ENCODE assay signal across 28 mouse cellular contexts in the genomic region with DNA sequence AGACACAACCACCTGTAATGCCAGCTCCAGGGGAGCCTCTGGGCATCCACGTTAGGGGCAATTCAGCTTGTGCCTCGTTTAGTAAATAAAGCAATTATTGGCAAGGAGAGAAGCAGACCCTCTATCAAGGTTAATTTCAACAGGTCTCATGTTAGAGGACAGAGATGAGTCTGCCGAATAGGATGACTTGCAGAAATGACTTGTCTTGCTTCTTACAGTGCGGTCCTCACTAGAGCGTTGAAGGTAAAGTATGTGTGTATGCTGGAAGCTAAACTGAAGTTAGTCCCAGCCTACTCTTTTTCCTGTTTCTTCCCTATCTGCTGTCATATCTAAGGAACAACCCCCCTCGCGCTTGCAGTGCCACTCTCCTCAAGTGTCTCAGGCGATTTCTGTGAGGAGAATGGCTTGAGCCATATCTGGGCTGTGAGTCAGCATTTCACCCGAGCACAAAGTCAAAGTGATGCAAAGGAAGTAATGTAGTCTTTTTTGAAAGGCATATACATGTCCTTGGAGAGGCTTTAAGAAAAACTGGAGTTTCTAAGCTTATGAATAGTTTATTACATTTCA. TPM values are rescaled to one million over a fixed set of nuclear protein-coding genes. Genes with fewer than 3 reads are reported as not detected.
DNase-seq lines count a peak whose midpoint lies in the region; ATAC-seq and TF ChIP-seq lines count a peak whose summit lies in the region.
"Had no signal": no experiment of that assay in that cellular context is flagged by ENCODE, and none has a peak within 500 bp of the region (broad histone marks: within the 10 kb centered on the region; RNA-seq: fewer than 3 reads in every experiment).

No protein-coding gene starts in this region.

- H3K27me3 ChIP-seq in liver, postnatal 0 days (ENCODE audit: insufficient read depth, low read length), result no peaks in the 10 kb centered on the region
- H3K27me3 ChIP-seq: embryonic facial prominence, embryonic 13.5 days; hindbrain, embryonic 13.5 days; limb, embryonic 13.5 days; lung, embryonic 15.5 days had no signal

- no peak; the same call in 1 of the 2 replicates for TF ChIP-seq EP300 in liver, postnatal 0 days (IDR thresholded peaks at IDR 0.05; ENCODE audit: low read depth)

- H3K9ac ChIP-seq in liver, postnatal 0 days (replicated peaks), result no peak overlapping the region
- H3K9ac ChIP-seq: embryonic facial prominence, embryonic 13.5 days; hindbrain, embryonic 13.5 days; limb, embryonic 13.5 days; lung, embryonic 15.5 days had no signal

- no peak overlapping the region for H3K4me2 ChIP-seq in liver, postnatal 0 days (ENCODE audit: low read depth, low read length)
- H3K4me2 ChIP-seq: embryonic facial prominence, embryonic 13.5 days; heart, embryonic 11.5 days; hindbrain, embryonic 13.5 days; limb, embryonic 13.5 days; lung, embryonic 15.5 days had no signal

- peak; percentile 88 for DNase-seq in 416B (ENCODE audit: low read depth)
- DNase-seq in NIH3T3 (ENCODE audit: low read depth), result peak; percentile 30
- peak; percentile 60 for DNase-seq in liver
- no peak for DNase-seq in liver, postnatal 0 days
- DNase-seq in layer of hippocampus, postnatal 25 days (ENCODE audit: extremely low spot score in 1 of 2, low spot score in 1 of 2), result no peak
- DNase-seq in kidney, postnatal 25 days, result no peak
- DNase-seq in cerebellum, adult 11-12 months, result no peak
- DNase-seq: cerebellum, adult 9-11 months; kidney, adult 2 months; kidney, postnatal 36 days; lung, postnatal 4 days; midbrain, embryonic 14.5 days; spleen, adult 18-20 months; thymus, postnatal 4 days had no signal

- peak overlapping the region; percentile 44; the same call in 1 of the 2 replicates for H3K27ac ChIP-seq in liver, postnatal 0 days (ENCODE audit: low read depth)
- H3K27ac ChIP-seq: embryonic facial prominence, embryonic 13.5 days; forebrain, embryonic 10.5 days; hindbrain, embryonic 13.5 days; limb, embryonic 13.5 days; lung, embryonic 15.5 days had no signal

- peaks cover 22% of the 10 kb centered on the region for H3K36me3 ChIP-seq in liver, postnatal 0 days (replicated peaks; ENCODE audit: insufficient read depth, low read length)

- H3K4me1 ChIP-seq in liver, postnatal 0 days (ENCODE audit: insufficient read depth), result no peaks in the 10 kb centered on the region
- H3K4me1 ChIP-seq: embryonic facial prominence, embryonic 13.5 days; forebrain, embryonic 10.5 days; hindbrain, embryonic 13.5 days; limb, embryonic 13.5 days; lung, embryonic 15.5 days had no signal

- peak; percentile 57 for ATAC-seq in liver, postnatal 0 days
- ATAC-seq: inflammation-experienced regulatory T-cells, adult 6 months had no signal

- H3K9me3 ChIP-seq in liver, postnatal 0 days (ENCODE audit: low read length), result no peaks in the 10 kb centered on the region
- H3K9me3 ChIP-seq: embryonic facial prominence, embryonic 13.5 days; forebrain, embryonic 10.5 days; hindbrain, embryonic 13.5 days; limb, embryonic 13.5 days; lung, embryonic 15.5 days had no signal

- H3K4me3 ChIP-seq in liver, postnatal 0 days (ENCODE audit: low read depth, low read length), result no peak overlapping the region
- H3K4me3 ChIP-seq: embryonic facial prominence, embryonic 13.5 days; forebrain, embryonic 10.5 days; hindbrain, embryonic 13.5 days; limb, embryonic 13.5 days; lung, embryonic 15.5 days; myocyte had no signal

- 57% methylated on average over 9 of the region's 9 CpGs for WGBS in liver, postnatal 0 days (ENCODE audit: insufficient replicate concordance)

- TF ChIP-seq CTCF in liver, postnatal 0 days (IDR thresholded peaks at IDR 0.05; ENCODE audit: low read depth), result no peak

RNA-seq across cellular contexts. Expression of a gene that starts 7.9 kb away (rescaled TPM):
- 19.7 and 20.0 TPM in 2 replicates for polyA plus RNA-seq in liver, postnatal 0 days (2015; fragmentation: Nextera tagmentation; extraction: Ambion mirVana)
- 10 to 100 TPM in 1 of 2 experiments, 1 to 10 TPM in 1; 7.8 to 10.9 TPM for total RNA-seq in layer of hippocampus, postnatal 25 days (2021)

RNA-seq across cellular contexts. Expression of a gene that starts 27.3 kb away (rescaled TPM):
- polyA plus RNA-seq in liver, postnatal 0 days (2015; fragmentation: Nextera tagmentation; extraction: Ambion mirVana), result 1.6 and 2.6 TPM in 2 replicates
- total RNA-seq in layer of hippocampus, postnatal 25 days (2021), result 1 to 10 TPM; 7.4 to 8.4 TPM

RNA-seq across cellular contexts. Expression of a gene that starts 29.4 kb away (rescaled TPM):
- not detected in 2 replicates for polyA plus RNA-seq in liver, postnatal 0 days (2015; fragmentation: Nextera tagmentation; extraction: Ambion mirVana)
- total RNA-seq in layer of hippocampus, postnatal 25 days (2021), result not detected
- total RNA-seq: gastrocnemius, adult 8-10 months; granulocyte monocyte progenitor cell, adult 5-6 weeks; heart, postnatal 25 days; left cerebral cortex, postnatal 14 days had no signal
- polyA plus RNA-seq: embryonic facial prominence, embryonic 13.5 days; forebrain, embryonic 10.5 days; heart, embryonic 11.5 days; hindbrain, embryonic 13.5 days; inflammation-experienced regulatory T-cells, adult 6 months; limb, embryonic 13.5 days; lung, embryonic 15.5 days; midbrain, embryonic 14.5 days; myocyte; neural tube, embryonic 14.5 days; stomach, embryonic 14.5 days had no signal

Comparison
In these comparisons a context has a peak if more than half of its experiments do, and no peak if none do; other contexts are left out.
1. DNase-seq: peak in 416B (single experiment), NIH3T3 (single experiment) and liver (single experiment); none in liver, postnatal 0 days (single experiment), layer of hippocampus, postnatal 25 days (0 of 2), kidney, postnatal 25 days (0 of 2) and cerebellum, adult 11-12 months (single experiment).